Mouse (Mus musculus) erythroblast, embryonic 14.5 days (primary cell): Measurements from ENCODE around the gene Golt1a.

Source experiments
- GATA1 ChIP-seq: IDR thresholded peaks from 2 replicates; pipeline ENCODE4 v1.6.1; 2012; ENCODE audit warnings: low read length, inconsistent platforms, mixed read lengths
- TAL1 ChIP-seq: IDR thresholded peaks from 3 replicates; pipeline ENCODE4 v1.6.1; 2012; ENCODE audit warnings: low read length, inconsistent platforms, mixed read lengths

DNA sequence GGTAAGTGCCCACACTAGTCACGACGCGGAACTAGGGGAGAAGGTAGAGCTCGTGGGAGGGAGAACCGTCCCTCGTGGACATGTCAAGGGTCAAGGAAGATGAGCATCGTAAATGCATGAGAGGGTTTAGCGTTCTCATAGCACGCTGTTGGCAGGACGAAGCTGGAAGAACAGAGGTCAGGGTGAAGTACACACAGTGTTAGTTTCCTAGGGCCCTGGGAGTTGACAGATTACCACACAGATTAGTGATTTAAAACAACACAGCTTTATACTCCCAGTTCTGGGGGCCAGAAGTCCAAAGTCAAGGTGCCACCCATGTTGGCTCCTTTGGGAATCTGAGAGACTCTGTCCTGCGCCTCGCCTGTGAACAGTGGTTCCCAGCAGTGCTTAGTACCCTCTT lies 21.7 kb upstream of the Golt1a start:
- TF ChIP-seq GATA1 (no peak), TAL1 (no peak)
